Mouse (Mus musculus): ENCODE data around the gene Rab42.

GRCm38 (mm10) chr4:132262358-132262616, 40.9 kb downstream of the Rab42 start:
- no peak for TF ChIP-seq CTCF (IDR thresholded peaks at IDR 0.05; ENCODE audit: low read depth)
- no peak for TF ChIP-seq EP300 (IDR thresholded peaks at IDR 0.05; ENCODE audit: low read depth)
